Mouse (Mus musculus) ovary, adult 18-20 months (tissue): ENCODE data around the gene Map4k4.

Source experiments
- DNase-seq: peaks from one replicate; pipeline ENCODE4 v3.0.0; 2022; ENCODE audit warnings: low spot score, mixed read lengths

The Map4k4 gene

GRCm38 (mm10) chr1:40037831-40038230 lies 137.1 kb downstream of the Map4k4 start:
- no peak for DNase-seq

DNA sequence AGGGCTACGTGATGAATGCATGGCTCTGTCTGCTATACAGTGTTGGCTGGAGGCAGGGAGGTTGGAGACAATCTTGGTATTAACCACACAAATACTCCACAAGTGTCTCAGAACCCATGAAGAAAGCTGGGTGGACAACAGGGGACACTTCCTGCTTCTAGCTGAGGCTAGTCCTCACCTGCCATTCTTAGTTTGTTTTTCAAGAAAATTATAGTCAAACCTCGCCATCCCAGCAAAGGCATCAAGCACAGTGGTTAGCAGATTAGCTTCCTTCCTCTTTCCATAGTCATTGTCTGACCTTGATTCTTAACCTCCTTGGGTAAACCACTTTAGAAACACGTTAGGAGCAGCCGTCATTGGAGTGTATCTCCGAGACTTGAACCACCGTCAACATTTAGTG lies 145.0 kb downstream of the Map4k4 start:
- DNase-seq = no peak

DNA sequence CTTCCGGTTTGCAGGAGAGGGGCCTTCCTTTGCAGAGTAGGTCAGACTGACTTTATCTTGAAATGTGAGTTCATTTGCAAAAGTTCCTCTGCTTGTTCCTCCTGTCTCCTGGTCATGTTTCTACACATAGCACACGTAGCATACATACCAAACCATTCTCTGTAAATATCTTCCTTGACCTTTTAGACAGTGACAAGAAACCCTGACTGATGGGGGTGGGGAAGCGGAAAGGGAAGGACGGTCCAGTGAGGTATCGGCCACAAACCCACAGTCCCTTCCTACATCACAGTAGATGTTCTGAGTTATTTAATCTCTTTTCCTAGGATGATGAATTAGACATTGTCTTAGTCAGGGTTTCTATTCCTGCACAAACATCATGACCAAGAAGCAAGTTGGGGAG lies 145.9 kb downstream of the Map4k4 start:
- DNase-seq = no peak

DNA sequence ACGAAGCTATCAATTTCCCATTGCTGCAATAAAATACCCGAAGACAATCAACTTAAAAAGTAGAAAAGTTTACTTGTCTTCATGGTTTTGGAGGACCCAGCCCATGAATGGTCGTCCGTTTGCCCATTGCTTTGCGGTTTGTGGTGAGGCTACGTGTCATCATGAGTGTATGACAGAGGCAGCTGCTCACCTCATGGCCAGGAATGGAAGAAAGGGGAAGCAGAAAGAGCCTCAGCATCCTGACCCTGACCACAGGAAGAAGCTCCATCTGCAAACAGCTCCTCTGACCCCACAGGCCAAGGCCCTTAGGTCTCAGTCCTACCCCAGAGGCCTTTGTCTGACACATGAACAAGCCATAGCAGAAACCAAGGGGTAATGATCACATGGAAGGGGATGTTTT lies 150.4 kb downstream of the Map4k4 start:
- no peak for DNase-seq

GRCm38 (mm10) chr1:40052156-40052555 lies 151.4 kb downstream of the Map4k4 start:
- DNase-seq = no peak

DNA sequence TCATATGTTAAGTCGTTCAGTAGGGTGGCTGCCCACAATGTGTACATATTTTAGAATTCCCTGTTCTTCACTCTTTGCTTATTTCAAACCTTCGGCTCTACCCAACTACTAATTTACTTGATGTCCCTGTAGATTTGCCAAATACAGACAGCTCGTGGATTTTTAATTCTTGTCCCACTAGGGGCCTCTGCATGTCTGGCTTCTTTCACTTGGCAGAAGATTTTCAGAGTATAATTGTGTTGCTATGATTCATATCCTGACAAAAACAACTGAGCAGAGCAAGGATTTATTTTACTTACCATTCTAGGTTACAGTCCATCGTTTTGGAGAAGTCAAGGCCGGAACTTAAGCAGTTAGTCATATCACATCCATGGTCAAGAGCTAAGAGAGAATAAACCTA lies 152.4 kb downstream of the Map4k4 start:
- no peak for DNase-seq

DNA sequence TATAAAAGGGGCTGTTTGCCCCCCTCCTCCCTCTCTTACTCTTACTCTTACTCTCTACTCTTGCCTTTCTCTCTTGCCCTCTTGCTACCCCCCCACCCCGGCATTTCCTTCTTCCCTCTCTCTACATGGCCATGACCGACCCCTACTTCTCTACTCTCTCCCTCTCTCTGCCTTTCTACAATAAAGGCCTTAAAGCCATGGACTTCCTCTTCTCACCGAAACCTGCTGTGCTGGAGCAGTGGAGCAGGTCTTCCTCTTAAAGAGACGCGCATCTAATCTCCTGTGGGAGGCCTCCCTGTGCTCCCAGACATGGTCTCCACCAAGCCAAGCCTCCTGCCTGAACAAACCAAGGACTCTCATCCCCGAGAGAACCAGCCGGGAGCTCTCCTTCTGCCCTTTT lies 154.3 kb downstream of the Map4k4 start:
- DNase-seq = no peak

GRCm38 (mm10) chr1:40055963-40056362 lies 155.2 kb downstream of the Map4k4 start:
- DNase-seq = no peak

- no peak for DNase-seq
These were observed 156.6 kb downstream of the Map4k4 start for GRCm38 (mm10) chr1:40057351-40057750.

GRCm38 (mm10) chr1:40058013-40058412 lies 157.3 kb downstream of the Map4k4 start:
- no peak for DNase-seq

GRCm38 (mm10) chr1:40059122-40059774 lies 158.5 kb downstream of the Map4k4 start:
- DNase-seq = no peak

DNA sequence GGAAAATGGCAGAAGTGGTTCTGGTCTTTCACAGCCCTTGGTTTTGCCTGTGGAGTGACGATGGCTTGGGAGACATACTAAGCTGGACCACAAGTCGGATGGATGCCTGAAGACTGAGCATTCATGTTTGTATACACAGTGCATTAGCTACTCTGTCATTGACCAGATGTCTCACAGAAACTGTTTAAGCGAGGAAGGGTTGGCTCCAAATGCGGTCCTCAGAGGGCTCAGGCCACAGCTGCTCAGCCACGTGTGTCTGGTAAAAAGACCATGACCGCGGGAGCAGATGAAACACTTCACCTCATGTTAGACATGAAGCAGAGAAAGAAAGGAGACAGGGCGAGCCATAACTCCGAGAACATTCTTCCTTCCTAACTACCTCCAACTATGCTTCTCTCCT lies 160.6 kb downstream of the Map4k4 start:
- DNase-seq = no peak

GRCm38 (mm10) chr1:40063409-40063808 lies 162.7 kb downstream of the Map4k4 start:
- no peak for DNase-seq

GRCm38 (mm10) chr1:40064508-40064907 lies 163.8 kb downstream of the Map4k4 start:
- DNase-seq = no peak

GRCm38 (mm10) chr1:40072558-40072957 lies 171.8 kb downstream of the Map4k4 start:
- DNase-seq = no peak

GRCm38 (mm10) chr1:40073779-40074178 lies 173.1 kb downstream of the Map4k4 start, which contains the start of gene Il1r2:
Il1r2 (plus strand) TSS chr1:40074079.
- no peak for DNase-seq
